Mouse (Mus musculus) MEL (cell line): ENCODE results near the gene Osgin1. TPM values are rescaled to one million over a fixed set of nuclear protein-coding genes. Genes with fewer than 3 reads are reported as not detected.

Experiments
- DNase-seq: peaks from one replicate; pipeline ENCODE4 v3.0.0; 2011; ENCODE audit warnings: low read depth, low spot score
- H3K27ac ChIP-seq: 2 replicates; pipeline ENCODE4 v1.5.1; 2012; ENCODE audit warnings: low read depth, mild to moderate bottlenecking, control low read depth, low read length, moderate library complexity; ENCODE audit not compliant: control insufficient read depth
- H3K27me3 ChIP-seq, 2 experiments: fragments of 150-350 bp in 1 of 2; sonication (generic) in 1 of 2; 2 replicates each; pipeline ENCODE4 v1.6.1; 2012; ENCODE audit warnings: low read length in 2 of 2, mild to moderate bottlenecking in 2 of 2, improper control_type of control experiment in 1 of 2, moderate library complexity in 1 of 2; ENCODE audit not compliant: insufficient read depth in 2 of 2, control insufficient read depth in 1 of 2
- H3K36me3 ChIP-seq, 2 experiments: 2 replicates each; pipeline ENCODE4 v1.6.1; 2012 to 2014; ENCODE audit warnings: low read length in 2 of 2, improper control_type of control experiment in 1 of 2, inconsistent platforms in 1 of 2, mild to moderate bottlenecking in 1 of 2; ENCODE audit not compliant: insufficient read depth in 2 of 2, control insufficient read depth in 1 of 2
- H3K4me1 ChIP-seq, 2 experiments: fragments of 150-350 bp in 1 of 2; sonication (generic) in 1 of 2; 2 replicates each; pipeline ENCODE4 v1.6.1; 2012; ENCODE audit warnings: low read length in 2 of 2, improper control_type of control experiment in 1 of 2, mild to moderate bottlenecking in 1 of 2; ENCODE audit not compliant: insufficient read depth in 2 of 2, control insufficient read depth in 1 of 2
- H3K4me3 ChIP-seq, 2 experiments: fragments of 150-350 bp in 1 of 2; sonication (generic) in 1 of 2; 2 replicates each; pipeline ENCODE4 v1.5.1; 2012; ENCODE audit warnings: low read depth in 2 of 2, low read length in 2 of 2, mild to moderate bottlenecking in 2 of 2, moderate library complexity in 2 of 2, control low read depth in 1 of 2, improper control_type of control experiment in 1 of 2; ENCODE audit not compliant: control insufficient read depth in 1 of 2, insufficient read depth in 1 of 2
- H3K79me2 ChIP-seq: 2 replicates; pipeline ENCODE4 v1.6.1; 2012; ENCODE audit warnings: mild to moderate bottlenecking, low read length, moderate library complexity; ENCODE audit not compliant: control insufficient read depth, poor library complexity, insufficient read depth
- H3K9ac ChIP-seq: 2 replicates; pipeline ENCODE4 v1.6.1; 2012; ENCODE audit warnings: low read depth, mild to moderate bottlenecking, control low read depth, low read length, moderate library complexity; ENCODE audit not compliant: control insufficient read depth, poor library complexity, severe bottlenecking
- H3K9me3 ChIP-seq: fragments of 150-350 bp; sonication (generic); replicated peaks from 2 replicates; pipeline ENCODE4 v1.6.1; 2012; ENCODE audit warnings: mild to moderate bottlenecking, low read length, improper control_type of control experiment, moderate library complexity; ENCODE audit not compliant: insufficient read depth
- CHD2 ChIP-seq: IDR thresholded peaks from 2 replicates; pipeline ENCODE4 v1.6.1; 2011; ENCODE audit warnings: low read length, improper control_type of control experiment
- E2F4 ChIP-seq: IDR thresholded peaks from 2 replicates; pipeline ENCODE4 v1.6.1; 2011; ENCODE audit warnings: low read depth, low read length, improper control_type of control experiment, borderline replicate concordance
- ETS1 ChIP-seq: IDR thresholded peaks from 2 replicates; pipeline ENCODE4 v1.6.1; 2012; ENCODE audit warnings: low read depth, mild to moderate bottlenecking, inconsistent platforms, low read length, improper control_type of control experiment, moderate library complexity
- GABPA ChIP-seq: IDR thresholded peaks from 2 replicates; pipeline ENCODE4 v1.6.1; 2012; ENCODE audit warnings: low read depth, mild to moderate bottlenecking, inconsistent platforms, low read length, improper control_type of control experiment, moderate library complexity
- GATA1 ChIP-seq: IDR thresholded peaks from 2 replicates; pipeline ENCODE4 v1.6.1; 2011; ENCODE audit warnings: low read depth, low read length, improper control_type of control experiment
- HCFC1 ChIP-seq: IDR thresholded peaks from 2 replicates; pipeline ENCODE4 v1.6.1; 2012; ENCODE audit warnings: low read depth, mild to moderate bottlenecking, inconsistent platforms, low read length, improper control_type of control experiment, moderate library complexity
- MAX ChIP-seq: IDR thresholded peaks from 2 replicates; pipeline ENCODE4 v1.6.1; 2011; ENCODE audit warnings: low read length, improper control_type of control experiment
- MXI1 ChIP-seq: IDR thresholded peaks from 2 replicates; pipeline ENCODE4 v1.6.1; 2011; ENCODE audit warnings: mild to moderate bottlenecking, low read depth, low read length, improper control_type of control experiment
- NRF1 ChIP-seq: IDR thresholded peaks from 2 replicates; pipeline ENCODE4 v1.6.1; 2014; ENCODE audit warnings: low read depth, mild to moderate bottlenecking, inconsistent platforms, low read length, improper control_type of control experiment, moderate library complexity; ENCODE audit not compliant: poor library complexity, insufficient read depth, severe bottlenecking
- POLR2A ChIP-seq, 2 experiments: IDR thresholded peaks; 2 replicates each; pipeline ENCODE4 v1.6.1; 2011 to 2012; ENCODE audit warnings: low read length in 2 of 2, mild to moderate bottlenecking in 2 of 2, control low read depth in 1 of 2, improper control_type of control experiment in 1 of 2, low read depth in 1 of 2, moderate library complexity in 1 of 2; ENCODE audit not compliant: control insufficient read depth in 1 of 2, insufficient read depth in 1 of 2, poor library complexity in 1 of 2
- RCOR1 ChIP-seq: IDR thresholded peaks from 2 replicates; pipeline ENCODE4 v1.6.1; 2012; ENCODE audit warnings: low read depth, mild to moderate bottlenecking, inconsistent platforms, low read length, improper control_type of control experiment
- SIN3A ChIP-seq: IDR thresholded peaks from 2 replicates; pipeline ENCODE4 v1.6.1; 2012; ENCODE audit warnings: low read length, improper control_type of control experiment, inconsistent platforms
- TAL1 ChIP-seq: IDR thresholded peaks from 2 replicates; pipeline ENCODE4 v1.6.1; 2012; ENCODE audit warnings: mild to moderate bottlenecking, inconsistent platforms, low read length, moderate library complexity, mixed read lengths
- TCF12 ChIP-seq: IDR thresholded peaks from 2 replicates; pipeline ENCODE4 v1.6.1; 2014; ENCODE audit warnings: low read depth, mild to moderate bottlenecking, inconsistent platforms, low read length, improper control_type of control experiment, moderate library complexity
- UBTF ChIP-seq: IDR thresholded peaks from 2 replicates; pipeline ENCODE4 v1.6.1; 2012; ENCODE audit warnings: low read depth, mild to moderate bottlenecking, inconsistent platforms, low read length, improper control_type of control experiment, moderate library complexity, borderline replicate concordance; ENCODE audit not compliant: insufficient read depth
- USF2 ChIP-seq, 2 experiments: IDR thresholded peaks; 2 replicates each; pipeline ENCODE4 v1.6.1; 2011 to 2012; ENCODE audit warnings: improper control_type of control experiment in 2 of 2, low read length in 2 of 2, borderline replicate concordance in 1 of 2, inconsistent platforms in 1 of 2, low read depth in 1 of 2, mild to moderate bottlenecking in 1 of 2; ENCODE audit not compliant: insufficient read depth in 1 of 2
- ZC3H11A ChIP-seq: IDR thresholded peaks from 2 replicates; pipeline ENCODE4 v1.6.1; 2012; ENCODE audit warnings: low read depth, mild to moderate bottlenecking, inconsistent platforms, low read length, improper control_type of control experiment
- ZKSCAN1 ChIP-seq: IDR thresholded peaks from 2 replicates; pipeline ENCODE4 v1.6.1; 2012; ENCODE audit warnings: low read depth, mild to moderate bottlenecking, inconsistent platforms, low read length, improper control_type of control experiment, moderate library complexity
- polyA plus RNA-seq, 2 experiments: library from polyadenylated mRNA; stranded (reverse) in 1 of 2; unstranded in 1 of 2; fragments of >175 nt in 1 of 2; fragments of >200 nt in 1 of 2; gene quantifications; 2 replicates each; pipeline versions ENCODE4 v1.2.1 to v1.2.4; 2012; ENCODE audit warnings: low replicate concordance in 2 of 2, low read depth in 1 of 2; ENCODE audit not compliant: insufficient read length in 2 of 2, insufficient read depth in 1 of 2, missing spikeins in 1 of 2
- total RNA-seq: library from RNA; depleted of rRNA; stranded (reverse); fragments of 300-350 nt; gene quantifications from 2 replicates; pipeline ENCODE4 v1.2.3, GENCODE M21; 2012

Osgin1 gene
- total and polyA plus RNA-seq, 3 experiments = 0.08 to 0.84 TPM; not detected in 1

DNA sequence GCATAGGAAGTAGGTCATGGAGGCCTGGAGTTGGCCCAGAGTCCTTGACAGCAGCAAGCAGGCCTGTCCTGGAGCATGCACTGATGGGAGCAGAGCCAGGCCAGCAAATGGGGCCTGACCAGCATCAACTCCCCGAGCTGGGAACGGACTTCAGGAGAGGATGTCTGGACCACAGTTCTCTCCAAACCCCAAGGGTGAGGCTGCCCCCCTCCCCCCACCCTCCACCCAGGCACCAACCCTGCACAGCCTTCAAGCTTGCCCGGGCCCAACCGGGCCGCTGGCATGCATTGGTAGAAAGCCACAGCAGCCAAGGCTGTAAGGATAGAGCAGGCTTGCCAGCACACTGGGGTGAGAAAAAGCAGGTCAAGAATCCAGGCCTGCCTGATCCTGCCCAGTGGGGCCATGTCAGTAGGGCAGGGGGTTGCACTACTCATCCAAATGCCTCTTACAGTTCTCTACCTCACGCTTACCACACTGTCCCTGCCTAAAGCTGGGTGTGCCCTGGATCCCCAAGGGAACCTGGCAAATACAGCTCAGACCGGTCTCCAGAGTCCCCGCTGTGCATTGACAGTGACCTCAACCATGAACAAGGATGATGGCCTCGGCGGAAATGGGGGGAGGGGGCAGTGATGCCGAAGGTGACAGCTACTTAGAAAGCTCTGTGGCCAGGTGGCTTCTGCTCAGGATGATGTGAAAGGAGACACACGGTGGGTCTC lies 6.1 kb upstream of the Osgin1 start:
- DNase-seq = no peak
- Histone ChIP-seq H3K9ac (no peak overlapping the region), H3K27me3 (no peaks in the 10 kb centered on the region)

DNA sequence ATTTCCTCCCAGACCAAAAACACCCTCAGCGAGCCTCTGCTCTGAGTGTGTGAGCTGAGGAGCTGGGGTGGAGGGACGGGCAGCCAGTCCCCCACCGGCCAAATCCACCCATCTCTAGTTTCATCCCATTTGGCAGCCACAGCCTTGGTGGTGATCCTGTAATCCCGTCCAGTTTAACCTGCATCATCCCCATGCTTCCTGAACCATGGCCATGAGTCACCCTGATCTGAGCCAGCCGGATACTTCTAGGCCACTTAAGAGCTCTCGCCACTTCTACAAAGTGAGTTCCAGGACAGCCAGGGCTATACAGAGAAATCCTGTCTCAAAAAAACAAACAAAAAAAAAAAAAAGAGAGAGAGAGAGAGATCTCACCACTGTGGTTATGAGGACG lies 5.6 kb upstream of the Osgin1 start:
- no peak overlapping the region for H3K9ac ChIP-seq
- no peak for TF ChIP-seq GATA1
- no peak for TF ChIP-seq RCOR1
- no peak for TF ChIP-seq SIN3A
- no peak for TF ChIP-seq CHD2
- no peak for TF ChIP-seq E2F4
- no peak for TF ChIP-seq USF2 (IDR thresholded peaks at IDR 0.05; ENCODE audit: borderline replicate concordance in 1 of 2, insufficient read depth in 1 of 2, low read depth in 1 of 2, low read length in 2 of 2)
- no peak for TF ChIP-seq TCF12
- no peak for TF ChIP-seq TAL1
- TF ChIP-seq GABPA = no peak
- TF ChIP-seq ZKSCAN1 = no peak
- TF ChIP-seq POLR2A (IDR thresholded peaks at IDR 0.05; ENCODE audit: control insufficient read depth in 1 of 2, insufficient read depth in 1 of 2, low read depth in 1 of 2, low read length in 2 of 2, poor library complexity in 1 of 2) = no peak
- no peak for TF ChIP-seq ETS1
- no peak for TF ChIP-seq HCFC1
- no peak for TF ChIP-seq ZC3H11A
- TF ChIP-seq NRF1 = no peak
- TF ChIP-seq MXI1 = no peak
- H3K27ac ChIP-seq = no peak overlapping the region
- no peak for DNase-seq
- peaks cover 0 to 9% of the 10 kb centered on the region in 2 experiments; a peak in 2 of 4 replicates for H3K36me3 ChIP-seq
- H3K4me3 ChIP-seq = no peak overlapping the region
- H3K79me2 ChIP-seq = no peaks in the 10 kb centered on the region
- peaks cover 11 to 30% of the 10 kb centered on the region in 2 experiments for H3K4me1 ChIP-seq
- no peaks in the 10 kb centered on the region for H3K9me3 ChIP-seq
- no peaks in the 10 kb centered on the region for H3K27me3 ChIP-seq

More for the DNA sequence above, 6.1 kb upstream of the Osgin1 start:
- peaks cover 11 to 30% of the 10 kb centered on the region in 2 experiments for H3K4me1 ChIP-seq
- no peaks in the 10 kb centered on the region for H3K79me2 ChIP-seq
- TF ChIP-seq UBTF (no peak), MAX (no peak), NRF1 (no peak)
- no peak overlapping the region for H3K4me3 ChIP-seq
- H3K27ac ChIP-seq = no peak overlapping the region
- H3K36me3 ChIP-seq = peaks cover 0 to 9% of the 10 kb centered on the region in 2 experiments; a peak in 2 of 4 replicates
- H3K9me3 ChIP-seq = no peaks in the 10 kb centered on the region
